Mouse (Mus musculus): ENCODE measurements at regions not wholly inside any gene's neighbourhood (a gene's known extent, or its start where the extent isn't known, plus 50 kb on each side); places are given as distances from the start of the nearest gene placed in this dataset.

DNA sequence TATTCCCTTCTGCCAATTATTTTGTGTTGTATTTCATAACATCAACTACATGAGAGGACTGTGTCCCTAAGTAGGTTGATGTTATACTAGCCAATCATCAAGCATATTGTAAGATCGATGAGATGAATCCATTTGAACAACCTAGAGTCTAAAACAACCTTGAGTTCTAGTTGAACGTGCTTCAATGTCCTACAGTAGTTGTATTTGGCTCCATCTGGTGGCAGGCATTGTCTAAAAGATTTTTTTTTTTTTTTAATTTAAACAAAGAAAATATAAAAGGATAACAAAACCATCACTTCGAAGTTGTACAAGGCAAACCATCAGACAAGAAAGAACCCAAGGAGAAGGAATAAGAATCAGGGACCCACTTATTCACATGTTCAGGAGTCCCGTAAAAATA lies 114.4 kb downstream of the Pih1d3 start:
- DNase-seq (ENCODE audit: low spot score in 2 of 2): no peak

DNA sequence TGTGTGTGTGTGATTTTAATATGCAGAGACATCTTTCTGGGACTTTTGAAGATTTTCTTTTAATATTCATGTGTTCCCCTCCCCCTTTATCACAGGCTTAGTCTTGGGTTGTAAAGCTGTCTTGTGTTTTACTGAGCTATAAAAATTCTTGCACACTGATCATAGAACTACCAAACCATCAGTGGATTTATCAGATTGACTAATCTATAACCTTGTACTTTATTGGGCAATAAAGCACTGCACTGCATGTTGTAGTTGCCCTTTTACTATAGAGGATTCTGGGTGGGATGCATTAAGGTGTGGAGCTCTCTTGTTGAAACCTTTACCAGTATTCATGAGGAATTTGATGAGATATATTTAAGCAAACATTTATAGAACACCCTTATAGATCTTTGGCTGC lies 141.3 kb downstream of the Pih1d3 start:
- intact Hi-C loops (cut with DNase I): no loop called here
- DNase-seq (ENCODE audit: low spot score in 2 of 2): no peak

More for the DNA sequence above, 114.4 kb downstream of the Pih1d3 start:
- intact Hi-C loops (cut with DNase I): loop anchor here (5.0 kb wide), 2 partner anchors 125 to 635 kb away; no protein-coding TSS in a partner anchor

DNA sequence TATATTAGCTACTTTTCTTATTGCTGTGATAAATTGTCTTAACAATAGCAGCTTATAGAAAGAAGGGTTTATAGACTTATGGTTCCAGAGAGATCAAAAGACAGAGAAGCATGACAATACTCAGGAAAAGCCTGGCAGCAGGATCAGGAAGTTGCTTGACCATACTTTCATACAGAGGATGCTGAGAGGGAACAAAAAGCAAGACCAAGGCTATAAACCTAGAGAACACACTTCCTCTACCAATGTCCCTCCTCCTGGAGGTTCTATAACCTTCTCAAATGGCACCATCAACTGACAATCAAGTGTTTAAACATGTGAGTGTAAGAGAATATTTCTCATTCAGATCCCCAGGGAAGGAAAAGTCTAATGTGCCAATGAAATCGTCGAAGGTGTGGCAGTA lies 154.7 kb downstream of the Pih1d3 start:
- intact Hi-C loops (cut with DNase I): no loop called here
- DNase-seq (ENCODE audit: low spot score in 2 of 2): no peak

DNA sequence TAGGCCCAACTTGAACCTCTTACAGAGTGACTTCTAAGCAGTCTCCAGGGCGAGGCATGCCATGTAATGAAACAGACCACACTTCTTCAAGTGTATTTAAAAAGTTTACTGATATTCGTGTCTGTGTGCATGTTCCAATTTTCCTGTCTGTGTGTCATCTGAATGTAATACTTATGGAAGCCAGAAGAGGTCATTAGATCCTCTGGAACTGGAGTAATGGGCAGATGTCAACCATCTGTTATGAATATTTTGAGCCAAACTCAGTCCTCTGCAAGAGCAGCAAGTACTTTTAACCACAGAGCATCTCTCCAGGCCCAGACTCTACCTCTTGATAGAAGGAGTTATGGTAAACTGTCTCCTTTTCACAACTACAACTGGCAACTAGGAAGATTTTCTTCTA lies 156.4 kb downstream of the Pih1d3 start:
- no peak for DNase-seq (ENCODE audit: low spot score in 2 of 2)

DNA sequence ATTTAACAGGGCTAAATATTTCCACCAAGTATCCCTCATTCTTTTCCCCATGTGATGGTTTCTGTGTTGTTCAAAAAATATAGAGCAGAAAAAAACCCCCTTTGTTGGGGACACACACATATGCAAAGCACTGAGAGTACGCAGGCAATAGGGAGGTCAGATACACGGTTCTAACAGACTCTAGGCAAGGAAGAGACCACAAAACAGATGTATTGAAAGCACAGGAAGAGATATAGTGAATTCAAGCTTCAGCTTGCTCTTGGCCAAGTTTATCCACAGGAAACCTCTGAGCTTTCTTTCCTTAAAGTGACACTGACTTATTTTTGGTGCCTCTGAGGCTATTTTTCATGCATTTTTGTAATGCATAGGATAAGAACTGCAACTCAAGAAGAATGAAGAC lies 157.7 kb downstream of the Pih1d3 start:
- intact Hi-C loops (cut with DNase I): no loop called here
- no peak for DNase-seq (ENCODE audit: low spot score in 2 of 2)

More for the DNA sequence above, 156.4 kb downstream of the Pih1d3 start:
- intact Hi-C loops (cut with DNase I): no loop called here

DNA sequence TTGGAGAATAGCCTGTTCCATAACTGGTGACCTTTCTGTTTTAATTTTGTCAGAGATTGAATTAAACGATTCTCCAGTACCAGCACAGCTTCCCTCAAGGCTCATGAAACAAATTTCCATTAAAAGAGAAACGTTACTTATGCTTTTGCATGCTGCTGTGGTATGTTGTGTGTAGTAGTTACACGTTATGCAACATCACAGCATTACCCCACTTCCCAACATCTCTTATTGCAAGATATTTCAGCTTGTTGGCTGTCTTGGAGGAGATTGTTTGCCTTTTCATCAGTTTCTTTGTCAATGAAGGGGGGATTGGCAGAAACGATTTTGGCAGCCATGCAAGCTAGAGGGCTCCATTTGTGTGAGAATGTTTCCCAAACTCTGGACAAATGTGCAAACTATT lies 159.6 kb downstream of the Pih1d3 start:
- DNase-seq (ENCODE audit: low spot score in 2 of 2): no peak
- intact Hi-C loops (cut with DNase I): no loop called here
